Mouse (Mus musculus) myocyte (in vitro differentiated cells): ENCODE data around the gene H13.

Experiments used
- MYOD1 ChIP-seq, 3 experiments: IDR thresholded peaks; one replicate each; pipeline ENCODE4 v1.6.1; 2011; ENCODE audit warnings: control low read depth in 2 of 3, low read depth in 2 of 3, mild to moderate bottlenecking in 2 of 3, moderate library complexity in 1 of 3; ENCODE audit not compliant: insufficient read length in 2 of 3, control insufficient read depth in 1 of 3
- MYOG ChIP-seq, 3 experiments: IDR thresholded peaks; one replicate each; pipeline ENCODE4 v1.6.1; 2011; ENCODE audit warnings: control low read depth in 2 of 3, low read depth in 2 of 3, mild to moderate bottlenecking in 2 of 3; ENCODE audit not compliant: insufficient read length in 2 of 3, control insufficient read depth in 1 of 3, insufficient read depth in 1 of 3
- POLR2A ChIP-seq: IDR thresholded peaks from one replicate; pipeline ENCODE4 v1.6.1; 2011; ENCODE audit warnings: low read depth, mild to moderate bottlenecking, control low read depth, moderate library complexity; ENCODE audit not compliant: insufficient read length
- POLR2AphosphoS2 ChIP-seq: IDR thresholded peaks from one replicate; pipeline ENCODE4 v1.6.1; 2011; ENCODE audit warnings: low read depth, control low read depth; ENCODE audit not compliant: insufficient read length
- SRF ChIP-seq: IDR thresholded peaks from one replicate; pipeline ENCODE4 v1.6.1; 2011; ENCODE audit warnings: low read depth; ENCODE audit not compliant: control insufficient read depth, insufficient read length
- TCF12 ChIP-seq: IDR thresholded peaks from one replicate; pipeline ENCODE4 v1.6.1; 2011; ENCODE audit warnings: mild to moderate bottlenecking, control low read depth; ENCODE audit not compliant: poor library complexity, insufficient read depth, severe bottlenecking

DNA sequence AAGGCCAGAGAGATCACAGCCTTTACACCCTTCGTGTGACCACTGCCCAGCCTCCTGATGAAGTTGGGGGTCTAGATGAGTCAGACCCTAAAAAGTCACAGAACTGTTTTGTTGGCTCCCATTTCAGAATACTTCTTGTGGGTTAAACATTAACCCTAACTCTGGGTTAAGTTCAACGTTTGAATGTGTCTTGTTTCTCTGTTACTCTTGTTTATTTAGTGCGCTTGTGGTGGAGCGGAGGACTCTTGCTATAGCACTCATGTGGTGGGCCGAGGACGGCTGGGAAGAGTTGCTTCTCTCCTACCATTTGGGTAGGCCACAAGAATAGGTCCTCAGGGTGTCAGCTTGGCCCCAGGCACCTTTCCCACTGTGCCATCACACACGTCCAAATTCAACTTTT is 59.3 kb downstream of the H13 start:
- TF ChIP-seq MYOD1 (IDR thresholded peaks at IDR 0.05; ENCODE audit: control insufficient read depth in 1 of 3, insufficient read length in 2 of 3, low read depth in 2 of 3): no peak
- no peak for TF ChIP-seq TCF12
- no peak for TF ChIP-seq POLR2A
- TF ChIP-seq POLR2AphosphoS2: no peak
- TF ChIP-seq MYOG (IDR thresholded peaks at IDR 0.05; ENCODE audit: control insufficient read depth in 1 of 3, insufficient read depth in 1 of 3, insufficient read length in 2 of 3, low read depth in 2 of 3): no peak
- no peak for TF ChIP-seq SRF
